Mouse (Mus musculus): Measurements from ENCODE around the gene Tada3. TPM values are rescaled to one million over a fixed set of nuclear protein-coding genes. Genes with fewer than 3 reads are reported as not detected.

Gene Tada3
- total RNA-seq, 2 experiments from 2014 or later = 51.0 to 58.4 TPM

GRCm38 (mm10) chr6:113343177-113344092 lies 34.2 kb downstream of the Tada3 start, which contains the start of gene Camk1:
Gene Camk1 (minus strand): TSS chr6:113343984.
- peak; percentile 66 to 76 for DNase-seq (ENCODE audit: low spot score in 2 of 2)

GRCm38 (mm10) chr6:113342297-113342696 lies 35.4 kb downstream of the Tada3 start:
- DNase-seq (ENCODE audit: low spot score in 2 of 2) = no peak

- DNase-seq (ENCODE audit: low spot score in 2 of 2) = no peak
Observed at GRCm38 (mm10) chr6:113341574-113341973, 36.1 kb downstream of the Tada3 start.

GRCm38 (mm10) chr6:113336852-113337620 lies 40.6 kb downstream of the Tada3 start:
- peak in 1 of 2 experiments; percentile 37 for DNase-seq (ENCODE audit: low spot score in 2 of 2)

GRCm38 (mm10) chr6:113334216-113334615 lies 43.5 kb downstream of the Tada3 start:
- no peak for DNase-seq (ENCODE audit: low spot score in 2 of 2)

GRCm38 (mm10) chr6:113333137-113333950 lies 44.3 kb downstream of the Tada3 start:
- peak; percentile 64 to 71 for DNase-seq (ENCODE audit: low spot score in 2 of 2)

GRCm38 (mm10) chr6:113332734-113333133 lies 44.9 kb downstream of the Tada3 start:
- peak in 1 of 2 experiments; percentile 1 for DNase-seq (ENCODE audit: low spot score in 2 of 2)

GRCm38 (mm10) chr6:113331721-113332120 lies 46.0 kb downstream of the Tada3 start:
- DNase-seq (ENCODE audit: low spot score in 2 of 2) = peak in 1 of 2 experiments; percentile 3

- DNase-seq (ENCODE audit: low spot score in 2 of 2) = peak in 1 of 2 experiments; percentile 4
Observed at GRCm38 (mm10) chr6:113330547-113330946, 47.1 kb downstream of the Tada3 start.

- DNase-seq (ENCODE audit: low spot score in 2 of 2) = no peak
Observed at GRCm38 (mm10) chr6:113329396-113329795, 48.3 kb downstream of the Tada3 start.

- DNase-seq (ENCODE audit: low spot score in 2 of 2) = peak; percentile 95
Observed at GRCm38 (mm10) chr6:113326533-113327315, 51.0 kb downstream of the Tada3 start, which contains the start of gene Ogg1. Gene Ogg1 (plus strand): TSS chr6:113326972.

Small RNAs within 50 kb of the gene (microRNA-seq; reads per million reads assigned to microRNA genes)
- gene Gm24387 = 0 reads per million in 2 experiments

Other genes starting within 250 kb of the Tada3 start
- gene Lhfpl4, start 182.5 kb downstream of the Tada3 start, total RNA-seq (2021) = 10 to 100 TPM; 93.2 to 95.1 TPM
- 10 to 100 TPM; 18.1 to 20.6 TPM for gene Mtmr14, start 140.0 kb downstream of the Tada3 start, total RNA-seq (2021)
- 1 to 10 TPM; 7.1 to 8.1 TPM for gene Cpne9, start 95.6 kb downstream of the Tada3 start, total RNA-seq (2021)
- 10 to 100 TPM; 28.3 to 28.6 TPM for gene Brpf1, start 70.7 kb downstream of the Tada3 start, total RNA-seq (2021)
- 1 to 10 TPM; 6.7 to 8.0 TPM for gene Ogg1, start 50.9 kb downstream of the Tada3 start, total RNA-seq (2021)
- 10 to 100 TPM; 59.5 to 64.3 TPM for gene Camk1, start 33.9 kb downstream of the Tada3 start, total RNA-seq (2021)
- gene Arpc4, start 232 bp upstream of the Tada3 start, total RNA-seq (2021) = 100 to 1,000 TPM; 324 to 337 TPM
- 10 to 100 TPM; 11.2 to 13.2 TPM for gene Ttll3, start 11.4 kb upstream of the Tada3 start, total RNA-seq (2021)
- 10 to 100 TPM; 21.3 to 26.9 TPM for gene Rpusd3, start 41.5 kb upstream of the Tada3 start, total RNA-seq (2021)
- not detected for gene Cidec, start 57.9 kb upstream of the Tada3 start, total RNA-seq (2021)
- gene Jagn1, start 64.7 kb upstream of the Tada3 start, total RNA-seq (2021) = 10 to 100 TPM; 42.9 to 44.1 TPM
- under 1 TPM; 0.55 to 0.60 TPM for gene Il17re, start 80.6 kb upstream of the Tada3 start, total RNA-seq (2021)
- gene Il17rc, start 93.5 kb upstream of the Tada3 start, total RNA-seq (2021) = 1 to 10 TPM; 4.8 to 5.6 TPM
- gene Creld1, start 105.4 kb upstream of the Tada3 start, total RNA-seq (2021) = 10 to 100 TPM; 80.0 to 92.3 TPM
- gene Prrt3, start 124.0 kb upstream of the Tada3 start, total RNA-seq (2021) = 10 to 100 TPM; 36.7 to 39.7 TPM
- 10 to 100 TPM; 75.6 to 77.6 TPM for gene Emc3, start 153.8 kb upstream of the Tada3 start, total RNA-seq (2021)
- gene Fancd2, start 153.8 kb upstream of the Tada3 start, total RNA-seq (2021) = 1 to 10 TPM; 3.2 to 4.9 TPM
- under 1 TPM in 1 of 2 experiments, not detected in 1; 0.49 TPM for gene Fancd2os, start 222.8 kb upstream of the Tada3 start, total RNA-seq (2021)
- 100 to 1,000 TPM; 221 TPM for gene Brk1, start 226.9 kb upstream of the Tada3 start, total RNA-seq (2021)
- gene Vhl, start 246.1 kb upstream of the Tada3 start, total RNA-seq (2021) = 10 to 100 TPM; 65.8 to 70.5 TPM

Data from layer of hippocampus, postnatal 10 days (tissue).